Mouse (Mus musculus) frontal cortex, postnatal 14 days (tissue): ENCODE results near the gene Ccnb3.
"Not testable (repeated sequence)": the region's sequence is repeated elsewhere in the genome, so short reads cannot be mapped to it uniquely, and the experiment has no call there.

ENCODE experiments used
- DNase-seq, 2 experiments: peaks; one replicate each; pipeline ENCODE4 v3.0.0; 2022; ENCODE audit warnings: low spot score in 2 of 2

Gene Ccnb3

DNA sequence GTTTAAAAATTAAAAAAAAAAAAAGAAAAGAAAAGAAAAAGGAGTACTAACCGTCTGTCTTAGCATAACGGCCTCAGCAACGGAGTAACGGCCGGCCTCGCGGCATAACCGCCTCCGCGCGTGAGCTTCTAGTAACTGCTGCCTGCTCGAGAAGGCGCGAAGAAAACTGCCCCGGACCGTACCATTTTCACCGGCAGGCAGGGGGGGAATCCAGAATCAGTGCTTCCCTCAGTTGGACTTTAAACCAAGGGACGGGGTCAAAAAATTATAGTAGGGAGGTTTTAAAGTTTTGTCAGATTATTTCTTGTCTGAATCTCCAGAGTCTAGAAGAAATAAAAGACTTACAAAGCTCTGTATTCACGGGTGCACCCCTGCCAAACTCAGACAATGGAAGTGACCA lies at the start of gene Ccnb3:
Gene Ccnb3 (minus strand): TSS at position 101 of the 400 bp plus-strand sequence.
- no peak for DNase-seq

DNA sequence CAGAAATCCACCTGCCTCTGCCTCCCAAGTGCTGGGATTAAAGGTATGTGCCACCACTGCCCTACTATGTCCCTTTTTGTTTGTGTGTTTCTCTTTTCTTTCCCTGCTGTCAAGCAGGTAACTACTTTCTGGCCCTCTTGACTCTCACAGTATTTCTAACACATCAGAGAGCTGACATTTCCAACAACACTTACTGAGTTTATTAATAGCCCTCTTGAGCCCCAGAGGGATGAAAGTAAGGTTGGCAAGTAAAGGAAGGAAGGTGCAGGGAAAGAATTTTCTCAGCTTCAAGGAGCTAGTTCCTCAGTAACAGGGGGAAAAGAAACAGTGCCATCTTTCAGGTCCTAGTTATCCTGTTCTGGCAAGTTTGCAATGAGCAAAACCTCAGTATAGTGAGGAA lies 48.9 kb upstream of the Ccnb3 start:
- no peak for DNase-seq

DNA sequence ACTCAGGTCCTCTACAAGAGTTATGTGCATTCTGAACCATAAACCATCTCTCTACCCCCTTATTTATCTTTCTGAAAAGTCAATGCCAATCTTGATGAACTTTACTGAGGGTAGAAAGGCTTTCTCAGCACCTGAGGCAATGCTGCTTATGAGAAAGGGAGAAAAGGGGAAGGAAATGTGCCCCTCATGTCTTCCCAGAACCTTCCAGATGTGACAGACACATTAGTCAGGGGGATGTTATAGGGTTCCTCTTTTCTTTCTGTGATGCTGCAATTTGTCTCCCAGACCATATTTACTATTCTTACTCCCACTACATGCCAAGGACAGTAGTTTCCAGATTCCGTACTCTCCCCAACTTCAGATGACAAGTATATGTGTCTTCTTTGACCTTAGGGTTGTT lies 44.5 kb upstream of the Ccnb3 start:
- DNase-seq, result no peak

DNA sequence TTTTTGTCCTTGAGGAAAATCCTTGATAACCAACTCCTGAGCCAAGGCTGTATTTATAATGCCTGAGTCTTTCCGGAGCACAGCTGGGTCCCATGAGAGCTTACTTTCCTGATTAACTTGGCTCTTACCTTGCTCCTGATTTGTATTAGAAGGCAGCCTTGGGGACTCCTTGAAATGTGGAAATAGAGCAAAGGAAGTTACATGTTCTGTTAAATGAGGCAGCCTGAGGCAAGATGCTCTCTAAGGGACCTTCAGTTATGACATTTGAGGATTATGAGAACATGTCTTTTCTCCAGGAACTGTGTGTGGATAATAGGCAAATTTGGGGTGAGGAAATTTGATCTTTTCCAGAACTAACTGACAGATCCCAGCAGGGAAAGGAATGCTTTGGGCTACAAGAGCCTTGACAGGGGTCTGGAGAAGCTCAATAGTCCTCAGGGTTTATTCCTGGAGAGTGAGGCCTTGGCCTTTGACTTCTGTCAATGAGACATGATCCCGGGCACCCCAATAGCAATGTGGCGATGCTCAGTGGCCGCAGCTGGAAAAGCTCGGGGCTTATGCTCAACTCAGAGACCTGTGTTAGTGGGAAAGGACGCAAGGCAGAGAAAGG lies 38.5 kb upstream of the Ccnb3 start:
- DNase-seq, result no peak

DNA sequence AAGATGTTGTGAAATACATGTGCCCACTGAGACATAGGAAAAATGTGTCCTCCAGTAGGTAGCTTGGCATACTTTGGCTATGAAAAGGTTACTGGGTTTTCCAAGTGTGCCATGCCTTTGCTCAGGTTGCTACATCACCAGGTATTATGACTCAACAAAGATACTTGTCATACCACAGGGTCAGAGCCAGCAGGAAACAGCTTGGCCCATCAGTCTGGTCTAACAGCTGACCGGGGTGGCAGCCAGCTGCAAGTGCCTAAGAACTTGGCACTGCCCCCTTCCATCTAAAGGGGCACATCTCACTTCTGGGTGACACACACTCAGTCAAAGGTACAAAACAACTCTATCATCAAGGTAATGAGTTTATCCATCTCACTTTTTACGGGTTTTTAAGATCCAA lies 26.6 kb upstream of the Ccnb3 start:
- DNase-seq, result no peak

GRCm38 (mm10) chrX:7067219-7067618 lies 25.8 kb upstream of the Ccnb3 start, which contains the start of gene Akap4:
Gene Akap4, plus strand, starts transcription at chrX:7067519.
- no peak for DNase-seq

GRCm38 (mm10) chrX:7064109-7064508 lies 22.7 kb upstream of the Ccnb3 start:
- DNase-seq, result no peak

DNA sequence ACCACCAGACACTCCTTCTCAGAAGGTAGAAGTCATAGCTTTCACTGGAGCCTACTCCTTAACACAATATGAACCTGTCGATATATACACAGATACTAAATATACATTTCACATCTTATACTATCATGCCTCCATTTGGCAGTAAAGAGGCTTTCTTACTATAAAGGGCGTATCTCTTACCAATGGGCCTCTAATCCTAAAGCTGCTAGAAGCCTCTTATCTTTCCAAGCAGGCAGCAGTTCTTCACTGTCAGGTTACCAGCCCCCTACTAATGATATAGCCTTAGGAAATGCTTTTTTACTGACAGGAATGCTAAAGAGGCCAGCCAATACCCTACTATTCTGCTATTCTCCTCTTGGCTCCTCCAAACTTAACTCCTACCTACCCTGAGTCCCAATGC lies 16.2 kb upstream of the Ccnb3 start:
- DNase-seq, result no peak

GRCm38 (mm10) chrX:7057056-7057455 lies 15.6 kb upstream of the Ccnb3 start:
- DNase-seq, result no peak

DNA sequence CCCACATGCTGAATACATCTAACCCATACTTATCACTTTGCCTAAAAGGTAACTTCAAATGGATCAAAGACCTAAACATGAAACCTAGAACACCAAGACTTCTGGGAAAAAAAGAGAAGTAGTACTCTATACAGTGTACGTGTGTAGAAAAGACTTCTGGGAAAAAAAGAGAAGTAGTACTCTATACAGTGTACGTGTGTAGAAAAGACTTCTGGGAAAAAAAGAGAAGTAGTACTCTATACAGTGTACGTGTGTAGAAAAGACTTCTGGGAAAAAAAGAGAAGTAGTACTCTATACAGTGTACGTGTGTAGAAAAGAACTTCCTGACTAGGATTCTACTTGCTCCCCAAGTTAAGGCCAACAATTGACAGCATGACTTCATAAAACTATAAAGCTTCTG lies 57.5 kb downstream of the Ccnb3 start:
- DNase-seq, result not testable (repeated sequence)

DNA sequence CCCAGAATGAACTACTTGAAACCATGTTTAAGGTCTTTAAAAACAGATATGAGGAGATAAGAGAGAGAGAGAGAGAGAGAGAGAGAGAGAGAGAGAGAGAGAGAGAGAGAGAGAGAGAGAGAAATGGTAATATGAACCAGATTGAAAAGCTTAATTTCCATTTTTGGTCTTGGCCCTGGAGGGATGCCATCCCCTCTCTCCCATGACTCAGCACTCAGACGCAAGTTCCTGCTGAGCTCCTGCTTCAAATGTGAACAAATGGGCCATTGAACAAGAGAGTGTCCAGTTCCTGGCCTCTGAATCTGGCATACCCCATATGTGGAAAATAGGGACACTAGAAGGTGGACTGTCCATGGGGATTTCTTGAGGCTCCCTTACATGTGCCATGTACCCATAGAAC lies 69.5 kb downstream of the Ccnb3 start:
- no peak for DNase-seq

- DNase-seq, result no peak
These were observed 72.8 kb downstream of the Ccnb3 start for GRCm38 (mm10) chrX:6968598-6968997.
